Mouse (Mus musculus): ENCODE data around the gene Nrbp1. TPM values are rescaled to one million over a fixed set of nuclear protein-coding genes. Genes with fewer than 3 reads are reported as not detected.
"Not testable (repeated sequence)": the region's sequence is repeated elsewhere in the genome, so short reads cannot be mapped to it uniquely, and the experiment has no call there.

The Nrbp1 gene
- total RNA-seq, 1 experiment from 2014 or later: 258 TPM

DNA sequence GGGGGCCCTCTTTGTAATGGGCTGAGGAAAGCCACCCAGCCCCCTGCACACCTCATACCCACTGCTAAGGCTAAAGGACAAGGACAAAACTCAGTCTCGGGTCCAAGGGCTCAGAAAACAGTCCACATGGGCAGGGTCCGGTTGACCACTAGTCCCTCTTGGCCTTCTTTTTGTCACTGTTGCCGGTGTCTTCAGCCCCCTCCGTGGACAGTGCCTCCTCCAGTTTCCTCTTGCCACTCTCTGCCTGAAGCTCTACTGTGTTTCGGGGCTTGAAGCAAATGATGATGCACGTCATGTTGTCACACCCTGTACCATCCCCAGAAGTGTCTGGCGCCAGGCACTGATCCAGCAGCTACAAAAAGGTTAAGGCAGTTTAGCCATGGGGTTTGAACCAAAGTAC is 37.7 kb upstream of the Nrbp1 start:
- ATAC-seq (ENCODE audit: extremely low read depth, insufficient number of reproducible peaks, low FRiP score, poor library complexity, severe bottlenecking): no peak

DNA sequence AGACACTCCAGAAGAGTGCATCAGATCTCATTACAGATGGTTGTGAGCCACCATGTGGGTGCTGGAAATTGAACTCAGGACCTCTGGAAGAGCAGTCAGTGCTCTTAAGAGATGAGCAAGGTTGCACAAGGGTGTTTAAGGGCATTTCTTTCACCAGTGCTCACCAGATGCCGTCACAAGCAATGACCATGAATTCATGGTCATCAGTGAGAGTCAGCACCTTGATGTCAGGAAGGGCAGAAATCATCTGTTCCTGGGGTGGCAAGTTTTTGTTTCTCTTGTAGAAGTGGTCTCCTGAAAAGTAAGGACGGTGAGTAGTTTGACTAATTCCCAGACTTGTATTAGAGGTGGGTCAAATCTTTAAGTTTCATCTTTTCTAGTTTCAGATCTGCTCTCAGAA is 36.8 kb upstream of the Nrbp1 start:
- ATAC-seq (ENCODE audit: extremely low read depth, insufficient number of reproducible peaks, low FRiP score, poor library complexity, severe bottlenecking): no peak

DNA sequence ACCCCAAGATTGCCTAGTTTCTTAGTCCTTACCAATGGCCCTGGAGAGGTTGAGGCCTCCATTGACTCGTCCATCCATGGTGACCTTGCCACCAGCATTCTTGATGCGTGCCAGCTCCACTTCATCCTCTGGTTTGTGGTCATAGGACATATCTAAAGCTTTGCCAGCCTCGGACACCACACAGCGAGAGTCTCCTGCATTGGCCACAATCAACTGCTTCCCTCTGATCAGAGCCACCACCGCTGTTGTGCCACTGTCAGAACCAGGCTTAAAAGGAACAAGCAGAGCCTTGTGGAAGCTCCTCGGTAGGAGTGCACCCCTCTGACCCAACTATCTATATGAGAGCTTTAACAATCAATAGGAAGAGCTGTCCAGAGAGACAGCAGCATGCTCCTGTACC is 36.2 kb upstream of the Nrbp1 start:
- ATAC-seq (ENCODE audit: extremely low read depth, insufficient number of reproducible peaks, low FRiP score, poor library complexity, severe bottlenecking): no peak

DNA sequence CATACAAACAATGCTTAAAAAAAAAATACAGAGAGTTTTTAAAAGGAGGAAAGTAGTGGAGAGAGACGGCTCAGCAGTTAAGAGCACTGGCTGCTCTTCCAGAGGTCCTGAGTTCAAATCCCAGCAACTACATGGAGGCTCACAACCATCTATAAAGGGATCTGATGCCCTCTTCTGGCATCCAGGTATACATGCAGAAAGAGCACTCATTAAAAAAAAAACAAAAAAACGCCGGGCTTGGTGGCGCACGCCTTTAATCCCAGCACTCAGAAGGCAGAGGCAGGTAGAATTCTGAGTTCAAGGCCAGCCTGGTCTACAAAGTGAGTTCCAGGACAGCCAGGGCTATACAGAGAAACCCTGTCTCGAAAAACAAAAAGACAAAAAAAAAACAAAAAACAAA is 24.1 kb upstream of the Nrbp1 start:
- not testable (repeated sequence) for ATAC-seq (ENCODE audit: extremely low read depth, insufficient number of reproducible peaks, low FRiP score, poor library complexity, severe bottlenecking)

DNA sequence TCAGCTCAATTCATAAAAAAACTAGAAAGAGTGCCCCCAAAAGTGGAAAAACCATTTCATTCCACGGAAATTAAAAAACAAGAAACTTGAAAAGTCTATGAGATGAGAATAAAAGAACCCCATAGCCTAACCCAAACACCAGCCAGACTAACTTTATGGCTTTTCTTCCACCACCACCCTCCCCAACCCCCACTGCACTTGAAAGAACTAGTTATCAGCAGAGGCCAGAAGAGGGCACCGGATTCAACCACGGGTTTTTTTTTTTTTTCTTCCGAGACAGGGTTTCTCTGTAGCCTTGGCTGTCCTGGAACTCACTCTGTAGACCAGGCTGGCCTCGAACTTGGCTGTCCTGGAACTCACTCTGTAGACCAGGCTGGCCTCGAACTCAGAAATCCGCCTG is 22.4 kb upstream of the Nrbp1 start:
- ATAC-seq (ENCODE audit: extremely low read depth, insufficient number of reproducible peaks, low FRiP score, poor library complexity, severe bottlenecking): no peak

DNA sequence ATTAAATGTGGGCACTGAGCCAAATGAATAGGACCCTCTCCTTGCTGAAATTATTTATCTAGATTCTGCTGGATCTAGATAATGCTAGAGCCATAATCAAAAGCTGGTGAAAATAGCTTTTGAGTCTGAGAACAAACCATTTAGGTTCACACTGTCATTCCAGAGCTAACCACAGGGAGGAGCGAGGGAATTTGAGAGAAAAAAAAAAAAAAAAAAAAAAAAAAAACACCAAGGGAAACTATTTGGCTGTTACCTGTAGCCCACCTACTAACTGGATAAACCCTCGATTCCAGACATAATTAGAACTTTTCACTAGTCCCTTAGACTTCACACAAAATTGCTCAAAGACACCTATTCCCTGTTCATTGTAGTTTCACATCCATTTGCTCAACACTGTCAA is 21.6 kb upstream of the Nrbp1 start:
- ATAC-seq (ENCODE audit: extremely low read depth, insufficient number of reproducible peaks, low FRiP score, poor library complexity, severe bottlenecking): no peak

DNA sequence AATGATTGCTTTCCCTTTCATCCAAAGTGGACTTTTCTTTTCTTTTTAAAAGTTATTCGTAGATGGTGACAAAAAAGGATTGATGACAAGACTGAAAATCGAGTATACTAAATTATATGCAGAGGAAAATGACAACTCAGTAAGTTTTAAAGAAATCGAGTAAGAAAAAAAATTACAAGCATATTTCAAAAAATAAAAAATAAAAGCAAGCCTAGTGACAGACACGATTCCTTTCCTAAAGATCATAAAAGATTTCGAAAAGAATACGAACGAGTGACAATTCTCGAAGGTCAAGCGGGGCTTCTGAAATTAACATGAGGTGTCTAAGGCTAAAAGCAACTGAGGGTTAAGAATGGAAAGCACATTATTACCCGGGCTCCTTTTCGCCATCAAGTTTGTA is 21.2 kb upstream of the Nrbp1 start:
- no peak for ATAC-seq (ENCODE audit: extremely low read depth, insufficient number of reproducible peaks, low FRiP score, poor library complexity, severe bottlenecking)

DNA sequence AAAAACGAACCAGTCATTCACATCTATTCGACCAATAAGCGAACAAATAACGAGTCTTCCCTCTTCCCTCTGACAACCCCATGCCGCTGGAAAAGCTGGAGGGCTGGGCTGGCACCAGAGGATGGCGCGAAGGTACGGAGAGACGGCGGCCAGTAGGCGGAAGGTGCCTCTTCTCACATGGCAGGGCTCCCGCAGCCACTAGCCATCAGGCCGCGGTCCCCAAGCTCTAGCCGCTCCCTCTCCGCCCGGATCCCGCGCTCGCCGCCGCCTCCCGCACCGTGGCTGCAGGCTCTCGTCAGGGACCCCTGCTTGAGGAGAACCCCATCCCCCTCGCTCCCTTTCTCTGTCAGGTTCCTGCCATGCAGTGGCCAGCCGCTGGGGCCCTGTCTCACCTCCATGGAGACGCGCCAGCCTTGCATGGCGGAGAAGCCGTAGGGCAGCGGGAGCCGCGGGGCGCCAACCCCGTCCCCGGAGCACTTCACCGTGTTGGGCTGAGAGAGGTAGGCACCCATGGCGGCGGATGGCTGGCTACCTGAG is 20.7 kb upstream of the Nrbp1 start:
- peak; percentile 19; the same call in 1 of the 2 replicates for ATAC-seq (ENCODE audit: extremely low read depth, insufficient number of reproducible peaks, low FRiP score, poor library complexity, severe bottlenecking)

DNA sequence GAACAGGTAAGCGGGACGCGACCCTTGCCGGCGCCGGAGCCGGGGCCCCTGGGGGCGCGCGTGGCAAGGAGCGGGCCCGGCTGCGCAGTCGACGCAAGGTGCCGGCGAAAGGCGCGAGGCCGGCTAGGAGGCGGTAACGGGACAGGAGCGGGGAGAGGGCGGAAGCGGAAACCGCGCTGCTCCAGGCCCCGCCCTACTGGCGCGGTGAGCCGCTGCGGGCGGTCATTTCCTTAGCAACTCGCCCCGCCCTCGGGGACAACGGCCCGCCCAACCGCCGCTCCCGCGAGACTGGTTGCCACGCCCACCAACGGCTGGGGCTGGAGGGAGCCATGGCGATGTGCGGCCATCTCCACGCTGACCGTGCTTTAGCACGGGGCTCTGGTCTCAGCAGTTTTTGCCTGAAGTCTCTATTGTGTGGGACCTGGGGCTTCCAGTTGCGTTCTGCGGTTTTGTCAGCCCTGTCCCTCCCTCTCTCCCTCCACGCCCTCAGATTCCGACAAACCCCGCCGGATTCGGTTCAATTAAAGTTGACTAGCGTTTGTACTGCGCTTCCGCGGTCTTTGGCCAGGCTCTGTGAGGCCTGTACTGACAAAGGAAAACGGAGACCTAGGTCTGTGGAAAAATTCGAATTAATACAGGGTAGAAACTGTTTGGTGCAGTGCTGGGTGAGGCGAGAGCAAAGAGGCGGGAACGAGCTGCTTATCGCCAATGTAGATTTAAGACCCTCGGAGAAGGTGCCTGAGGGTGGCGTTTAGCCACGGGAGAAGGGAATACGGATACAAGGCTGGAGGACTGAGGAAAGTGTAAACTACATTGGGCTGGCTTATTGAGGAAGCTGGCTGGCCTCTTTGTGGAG is 20.0 kb upstream of the Nrbp1 start, which contains the start of gene Ppm1g:
Ppm1g (minus strand) TSS at position 240 of the 856 bp plus-strand sequence.
- ATAC-seq (ENCODE audit: extremely low read depth, insufficient number of reproducible peaks, low FRiP score, poor library complexity, severe bottlenecking): peak; percentile 94

DNA sequence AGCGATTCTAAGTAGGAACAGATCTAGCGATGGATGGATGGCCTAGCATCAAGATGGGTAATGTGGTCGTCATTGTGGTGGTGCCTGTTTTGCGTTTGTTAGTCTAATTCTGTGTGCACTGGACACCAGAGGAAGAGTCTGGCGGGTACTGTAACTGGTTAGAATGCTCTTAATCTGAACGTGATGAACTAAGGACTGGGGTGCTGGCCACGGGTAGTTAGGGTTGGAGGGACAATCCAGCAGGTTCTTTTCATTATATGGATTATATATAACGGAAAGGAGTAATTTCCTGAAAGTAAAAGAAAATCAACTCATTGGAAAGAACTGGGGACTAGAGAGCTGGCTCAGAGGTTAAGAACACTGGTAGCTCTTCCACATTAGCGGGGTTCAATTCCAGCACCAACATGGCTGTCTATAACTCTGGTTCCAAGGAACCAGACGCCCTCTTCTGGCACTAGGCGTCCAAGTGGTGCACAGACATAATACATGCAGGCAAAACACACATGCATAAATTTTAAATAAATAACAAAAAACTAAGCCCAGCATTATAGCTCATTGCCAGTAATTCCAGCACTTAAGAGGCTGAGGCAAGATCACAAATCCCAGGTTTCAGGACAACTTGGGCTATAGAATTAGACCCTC is 19.2 kb upstream of the Nrbp1 start:
- ATAC-seq (ENCODE audit: extremely low read depth, insufficient number of reproducible peaks, low FRiP score, poor library complexity, severe bottlenecking): no peak

DNA sequence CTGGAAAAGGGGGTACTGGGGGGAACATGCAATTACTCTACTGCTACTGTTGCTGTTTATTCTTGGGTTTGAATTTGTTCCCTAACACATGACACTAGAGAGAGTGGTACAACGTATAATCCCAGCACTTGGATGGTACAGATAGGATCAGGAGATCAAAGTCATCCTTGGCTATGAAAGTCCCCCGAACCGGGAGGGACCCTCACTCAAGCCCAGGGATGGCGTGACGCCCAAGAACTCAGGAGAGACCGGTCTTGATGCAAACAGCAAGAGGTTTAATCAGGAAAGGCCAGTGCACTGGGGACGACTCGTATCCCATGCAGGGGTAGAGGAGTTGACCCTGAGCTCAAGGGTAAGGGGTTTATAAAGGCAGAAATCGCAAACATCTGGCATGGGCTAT is 18.0 kb upstream of the Nrbp1 start:
- no peak for ATAC-seq (ENCODE audit: extremely low read depth, insufficient number of reproducible peaks, low FRiP score, poor library complexity, severe bottlenecking)

DNA sequence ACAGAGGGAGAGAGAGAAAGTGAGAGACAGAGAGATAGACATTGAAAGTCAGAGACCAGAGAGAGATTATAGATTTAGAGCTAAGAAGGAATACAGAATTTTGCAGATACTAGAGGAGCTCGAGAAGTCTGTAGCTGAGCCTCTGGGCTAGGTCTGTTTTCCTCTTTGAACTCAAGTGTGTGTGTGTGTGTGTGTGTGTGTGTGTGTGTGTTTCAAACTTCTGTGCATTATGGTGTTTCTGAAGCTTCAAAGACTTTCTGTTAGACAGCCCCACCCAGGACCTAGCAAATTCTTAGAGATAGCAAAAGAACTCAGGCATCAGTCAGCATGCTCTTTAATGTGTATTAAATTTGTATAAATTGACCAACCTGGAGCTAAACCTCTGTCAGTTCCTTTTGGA is 14.0 kb upstream of the Nrbp1 start:
- ATAC-seq (ENCODE audit: extremely low read depth, insufficient number of reproducible peaks, low FRiP score, poor library complexity, severe bottlenecking): no peak

DNA sequence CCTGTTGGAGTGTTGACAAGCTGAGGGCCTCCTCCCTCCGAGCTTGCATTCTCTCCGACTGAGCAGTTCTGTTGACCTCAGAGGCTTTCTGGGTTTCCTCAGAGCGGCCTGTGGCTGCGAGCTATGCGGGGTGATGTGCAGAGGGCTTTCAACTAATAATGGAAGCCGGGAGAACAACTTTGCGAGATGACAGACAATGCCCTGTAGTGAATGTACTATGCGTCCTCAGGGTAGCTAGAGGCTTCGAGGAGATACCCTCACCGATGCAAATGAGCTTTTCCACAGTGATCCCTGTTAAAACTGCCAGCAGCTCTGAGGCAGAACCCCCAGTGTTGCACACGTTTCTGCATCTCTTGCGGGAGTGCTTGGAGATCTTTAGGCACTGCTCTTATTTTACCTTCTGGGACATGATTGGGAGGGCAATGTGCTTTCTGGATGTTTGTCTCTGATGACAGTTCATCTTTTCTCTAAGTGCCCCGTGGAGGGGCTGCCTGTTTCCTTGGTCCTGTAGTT is 914 bp downstream of the Nrbp1 start:
- ATAC-seq (ENCODE audit: extremely low read depth, insufficient number of reproducible peaks, low FRiP score, poor library complexity, severe bottlenecking): no peak

DNA sequence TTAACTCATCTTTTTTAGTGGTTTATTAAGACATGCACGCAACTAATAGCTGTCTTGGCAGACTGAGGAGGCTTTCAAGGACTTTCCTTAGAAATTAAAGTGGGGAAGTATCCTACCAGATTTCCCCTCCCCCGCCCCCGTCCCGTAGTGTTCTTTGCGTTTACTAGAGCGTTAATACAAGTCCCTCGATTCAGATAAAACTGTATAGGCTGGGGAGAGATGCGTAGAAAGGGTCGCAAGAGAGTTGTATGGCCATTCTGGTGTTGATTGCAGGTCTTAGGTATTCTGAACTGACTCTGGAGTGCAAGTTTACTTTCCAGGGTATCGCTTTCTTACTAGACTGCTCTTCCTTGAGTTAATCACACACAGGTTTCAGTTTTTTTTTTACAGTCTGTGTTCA is 1.5 kb downstream of the Nrbp1 start:
- ATAC-seq (ENCODE audit: extremely low read depth, insufficient number of reproducible peaks, low FRiP score, poor library complexity, severe bottlenecking): no peak

DNA sequence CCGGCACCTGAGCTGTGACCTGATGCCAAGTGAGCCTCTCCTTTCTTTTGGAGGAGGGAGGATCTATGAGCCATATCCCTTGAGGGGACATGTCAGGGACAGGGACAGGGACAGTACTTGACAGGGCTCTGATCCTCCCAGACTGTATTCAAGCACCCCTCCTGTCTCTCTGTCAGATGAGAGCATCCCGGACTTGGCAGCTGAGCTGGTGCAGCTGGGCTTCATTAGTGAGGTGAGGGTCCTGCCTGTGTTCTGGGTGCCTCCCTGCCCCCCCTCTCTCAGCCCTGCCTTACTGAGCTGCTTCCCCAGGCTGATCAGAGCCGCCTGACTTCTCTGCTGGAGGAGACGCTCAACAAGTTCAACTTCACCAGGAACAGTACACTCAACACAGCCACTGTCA is 10.1 kb downstream of the Nrbp1 start:
- ATAC-seq (ENCODE audit: extremely low read depth, insufficient number of reproducible peaks, low FRiP score, poor library complexity, severe bottlenecking): no peak

DNA sequence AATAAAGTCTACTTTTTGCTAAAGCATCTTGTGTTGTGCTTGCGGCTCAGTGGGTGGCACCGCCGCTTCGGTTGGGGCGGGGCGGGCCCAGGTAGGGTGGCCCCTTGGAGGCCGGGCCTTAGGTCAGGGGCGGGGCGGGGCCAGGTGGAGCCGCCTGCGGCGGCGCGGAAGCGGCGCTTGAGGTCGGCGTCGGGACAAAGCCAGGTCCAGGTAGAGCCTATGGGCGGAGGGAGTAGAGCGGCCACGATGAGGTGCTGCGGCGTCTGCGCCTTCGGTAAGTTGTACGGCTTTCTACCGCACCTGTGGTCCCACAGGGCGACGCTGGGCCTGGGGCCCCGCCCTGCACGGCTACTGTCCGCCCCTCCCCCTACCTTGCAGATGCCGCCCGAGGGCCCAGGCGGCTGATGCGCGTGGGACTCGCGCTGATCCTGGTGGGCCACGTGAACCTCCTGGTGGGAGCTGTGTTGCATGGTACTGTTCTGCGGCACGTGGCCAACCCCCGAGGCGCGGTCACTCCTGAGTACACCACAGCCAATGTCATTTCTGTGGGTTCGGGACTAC is 11.0 kb downstream of the Nrbp1 start, which contains the start of gene Krtcap3:
Krtcap3 (plus strand) TSS at position 151 of the 561 bp plus-strand sequence.
- ATAC-seq (ENCODE audit: extremely low read depth, insufficient number of reproducible peaks, low FRiP score, poor library complexity, severe bottlenecking): no peak

DNA sequence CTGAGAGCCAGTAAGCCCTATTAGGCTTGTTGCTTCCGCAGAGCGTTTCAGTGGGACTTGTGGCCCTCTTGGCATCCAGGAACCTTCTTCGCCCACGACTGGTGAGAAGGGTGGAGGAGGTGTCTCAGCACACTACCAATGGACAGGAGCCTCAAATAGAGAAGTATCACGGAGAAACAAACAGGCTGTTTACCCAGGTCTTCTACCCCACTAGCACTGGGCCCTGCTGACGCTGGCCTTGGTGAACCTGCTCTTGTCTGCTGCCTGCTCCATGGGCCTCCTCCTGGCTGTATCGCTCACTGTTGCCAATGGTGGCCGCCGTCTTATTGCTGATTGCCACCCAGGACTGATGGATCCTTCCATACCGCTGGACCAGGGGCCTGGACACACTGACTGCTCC is 11.5 kb downstream of the Nrbp1 start:
- no peak for ATAC-seq (ENCODE audit: extremely low read depth, insufficient number of reproducible peaks, low FRiP score, poor library complexity, severe bottlenecking)

DNA sequence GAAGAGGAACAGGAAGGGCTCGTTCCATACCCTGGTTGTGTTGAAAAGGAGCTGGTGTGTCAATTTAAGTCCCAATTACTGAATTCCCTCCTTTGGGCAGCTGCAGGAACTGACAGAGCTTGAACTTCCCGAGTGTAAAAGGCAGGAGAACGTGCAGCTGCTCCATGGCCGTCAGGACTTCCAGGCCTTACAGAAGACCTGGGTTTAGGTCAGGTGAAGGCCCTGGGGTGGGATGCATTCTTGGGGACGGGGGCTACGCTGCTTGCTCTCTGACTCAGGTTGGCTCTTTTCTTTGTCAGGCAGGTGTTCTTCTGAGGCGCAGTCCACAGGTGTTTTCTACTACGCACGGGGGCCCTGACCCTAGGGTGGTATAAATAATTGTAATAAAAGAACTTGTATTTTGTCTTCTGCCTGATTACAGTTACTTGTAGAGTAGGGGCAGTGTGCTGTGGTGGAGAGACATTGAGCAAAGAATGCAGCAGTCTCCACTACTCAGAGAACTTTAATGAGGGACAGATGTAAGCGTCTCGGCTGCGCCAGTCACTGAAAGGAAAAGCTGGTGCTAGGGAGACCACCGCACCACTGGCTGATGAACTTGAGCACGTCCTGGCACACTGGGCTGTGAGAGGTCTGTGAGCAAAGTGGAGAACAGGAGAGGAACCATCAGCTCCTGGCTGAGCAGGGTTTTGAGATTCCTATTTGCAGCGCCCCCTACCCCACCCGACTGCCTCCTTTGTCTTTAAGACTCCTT is 12.3 kb downstream of the Nrbp1 start:
- no peak for ATAC-seq (ENCODE audit: extremely low read depth, insufficient number of reproducible peaks, low FRiP score, poor library complexity, severe bottlenecking)

DNA sequence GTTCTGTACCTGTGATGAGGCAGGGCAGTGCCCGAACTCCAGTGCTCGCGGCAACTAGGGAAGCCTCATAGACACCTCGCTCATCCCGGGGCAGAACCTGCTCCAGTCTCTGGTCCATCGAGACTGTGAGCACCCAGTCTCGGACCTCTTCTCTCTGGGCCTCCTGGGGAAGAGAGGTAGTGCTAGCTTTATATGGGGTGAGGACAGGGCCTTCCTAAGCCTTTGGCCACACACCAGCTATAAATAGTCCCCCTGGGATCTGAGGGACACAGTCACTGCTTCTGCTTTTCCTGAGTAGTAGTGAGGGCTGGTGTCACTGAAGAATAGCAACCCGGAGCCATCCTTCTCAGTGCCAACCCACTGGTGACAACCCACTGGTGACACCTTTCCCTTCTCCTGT is 13.1 kb downstream of the Nrbp1 start:
- ATAC-seq (ENCODE audit: extremely low read depth, insufficient number of reproducible peaks, low FRiP score, poor library complexity, severe bottlenecking): no peak
